Mouse (Mus musculus) cerebellum, adult 9-10 months (tissue): Measurements from ENCODE around the gene Aplp2.

ENCODE experiments used
- DNase-seq: peaks from one replicate; pipeline ENCODE4 v3.0.0; 2022

Aplp2 gene

GRCm38 (mm10) chr9:31223475-31223874, 11.9 kb upstream of the Aplp2 start:
- no peak for DNase-seq

GRCm38 (mm10) chr9:31221170-31221569, 9.6 kb upstream of the Aplp2 start:
- DNase-seq = no peak

DNA sequence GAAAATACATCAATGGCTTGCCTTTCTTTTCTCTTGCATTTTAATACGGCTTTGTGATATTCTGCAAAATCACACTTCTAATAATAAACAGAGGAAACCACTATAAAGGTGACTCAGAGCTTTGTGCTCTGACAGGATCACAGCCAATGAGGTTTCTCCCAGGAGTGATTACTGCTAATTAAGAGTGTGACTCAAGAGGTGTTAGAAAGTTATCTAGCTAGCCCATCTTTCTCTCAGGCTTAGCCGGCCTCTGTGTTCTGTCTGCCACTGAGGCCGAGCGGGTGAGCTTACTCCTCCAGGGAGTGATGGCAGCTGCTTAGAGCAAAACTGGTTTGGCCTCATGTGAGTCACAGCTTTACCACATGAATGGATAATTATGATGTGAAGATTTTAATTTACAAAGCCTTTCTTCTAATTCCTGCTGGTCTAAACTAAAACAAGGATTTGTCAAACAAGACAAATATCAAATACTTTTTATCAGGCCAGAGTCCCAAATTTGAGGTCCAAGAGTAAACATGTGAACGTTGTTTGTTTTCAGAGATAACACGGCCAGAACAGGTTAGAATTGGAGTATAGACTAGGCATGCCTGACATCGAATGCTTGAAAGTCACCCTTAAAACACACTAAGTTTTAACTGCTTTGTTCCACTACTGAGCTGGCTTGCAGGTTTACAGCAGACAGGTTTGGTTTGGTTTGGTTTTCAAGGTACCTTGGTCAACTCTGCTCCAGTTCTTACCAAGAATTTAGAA, 6.2 kb upstream of the Aplp2 start:
- DNase-seq = no peak

DNA sequence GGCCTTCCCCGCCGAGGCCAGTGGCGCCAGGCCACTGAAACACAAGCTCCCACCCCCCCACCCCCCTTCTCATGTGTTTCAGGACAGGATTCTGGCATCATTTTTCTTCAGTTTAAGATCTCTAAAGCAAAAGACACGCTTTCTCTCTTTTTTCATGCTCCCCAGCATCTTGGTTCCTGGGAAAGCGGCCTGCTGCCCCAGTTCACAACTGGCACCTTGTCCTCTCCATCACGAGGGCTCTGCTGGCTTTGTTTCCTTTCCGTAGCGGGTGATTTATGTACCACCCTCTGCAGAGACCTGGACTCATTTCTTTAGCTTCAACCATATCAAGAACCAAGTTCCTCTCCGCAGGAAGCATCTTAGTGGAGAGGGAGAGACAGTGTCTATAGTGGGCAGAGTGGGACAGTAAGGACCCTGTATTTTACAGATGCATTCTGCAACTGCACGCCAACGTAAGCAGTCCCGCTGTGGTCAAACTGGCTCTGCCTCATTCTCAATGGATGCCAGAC, 939 bp upstream of the Aplp2 start:
- peak; percentile 66 for DNase-seq

GRCm38 (mm10) chr9:31210749-31211689, 596 bp downstream of the Aplp2 start:
- peak; percentile 75 for DNase-seq

DNA sequence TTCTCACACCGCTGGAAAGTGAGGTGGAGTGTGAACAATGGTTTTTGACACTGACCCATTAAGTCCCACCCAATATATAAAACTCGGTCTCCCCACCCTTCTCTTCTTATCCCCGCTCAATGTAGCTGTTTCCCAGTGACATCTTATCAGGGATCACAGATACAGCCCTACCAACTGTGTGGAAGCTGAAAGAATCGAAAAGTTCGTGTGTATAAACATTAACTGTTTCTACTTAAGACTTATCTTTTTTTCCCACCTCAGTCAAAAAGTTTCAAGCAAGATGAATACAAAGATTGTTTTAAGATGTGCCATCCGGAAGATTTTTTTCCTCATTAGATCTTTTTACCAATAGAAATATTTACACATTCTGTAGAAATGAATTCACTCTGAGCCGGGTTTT, 1.5 kb downstream of the Aplp2 start:
- no peak for DNase-seq

DNA sequence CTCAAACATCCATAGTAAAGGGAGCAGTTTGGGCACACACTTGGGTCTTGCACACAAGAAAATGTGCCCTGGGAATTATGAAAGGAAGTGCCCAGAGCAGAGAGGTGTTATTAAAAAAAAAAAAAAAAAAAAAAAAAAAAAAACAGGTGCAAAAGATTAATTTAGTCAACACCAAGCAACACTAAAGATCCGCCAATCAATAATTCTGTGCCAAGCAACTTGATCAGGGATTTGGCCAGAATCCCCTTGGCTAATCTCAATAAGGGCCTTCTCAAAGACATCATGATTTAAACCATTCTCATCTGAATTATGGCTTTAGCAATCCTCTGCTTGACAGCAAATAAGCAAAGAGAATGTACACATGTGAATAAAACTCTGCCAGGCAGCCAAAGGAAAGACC, 2.1 kb downstream of the Aplp2 start:
- DNase-seq = no peak

DNA sequence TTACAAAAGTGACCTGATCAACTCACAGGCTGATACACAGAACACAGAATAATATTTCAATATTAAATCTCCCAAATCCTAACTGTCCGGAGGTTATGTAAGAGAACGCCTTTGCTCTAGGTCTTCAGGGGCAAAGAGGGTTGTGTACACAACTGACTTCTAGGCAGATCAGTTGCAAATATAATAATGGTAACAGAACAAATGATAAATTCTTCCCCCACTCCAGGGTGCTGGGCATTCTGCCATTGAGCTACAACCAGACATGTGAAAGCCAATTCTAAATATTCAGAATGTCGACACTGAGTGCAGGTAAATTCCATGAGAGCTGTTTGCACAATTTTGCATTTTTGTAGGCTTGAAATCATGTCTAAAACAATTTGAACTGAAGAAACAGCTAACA, 3.9 kb downstream of the Aplp2 start:
- DNase-seq = peak; percentile 81

DNA sequence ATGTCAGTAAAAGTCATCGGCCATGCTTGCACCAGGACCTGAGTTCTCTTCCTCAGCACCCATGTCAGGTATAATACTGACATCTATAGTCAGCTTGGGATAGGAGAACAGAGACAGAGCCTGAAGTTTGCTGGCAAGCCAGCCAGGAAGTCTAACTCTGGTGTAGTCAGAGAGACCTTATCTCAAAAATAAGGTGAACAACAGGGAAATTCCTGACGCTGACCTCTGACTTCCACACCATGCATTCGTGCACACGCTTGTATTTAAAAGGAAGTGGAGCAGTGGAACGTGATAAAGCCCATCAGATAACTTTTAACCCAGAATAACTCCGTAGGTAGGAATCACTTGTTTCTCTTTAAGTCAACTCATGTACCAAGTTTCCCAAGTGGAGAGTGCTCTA, 6.9 kb downstream of the Aplp2 start:
- no peak for DNase-seq

- no peak for DNase-seq
These were observed 7.9 kb downstream of the Aplp2 start for GRCm38 (mm10) chr9:31203571-31204210.

GRCm38 (mm10) chr9:31203068-31203467, 8.5 kb downstream of the Aplp2 start:
- DNase-seq = no peak

- DNase-seq = no peak
These were observed 13.0 kb downstream of the Aplp2 start for GRCm38 (mm10) chr9:31198614-31199013.

- no peak for DNase-seq
These were observed 13.8 kb downstream of the Aplp2 start for GRCm38 (mm10) chr9:31197782-31198181.

- DNase-seq = peak; percentile 67
These were observed 14.9 kb downstream of the Aplp2 start for GRCm38 (mm10) chr9:31196742-31197141.

DNA sequence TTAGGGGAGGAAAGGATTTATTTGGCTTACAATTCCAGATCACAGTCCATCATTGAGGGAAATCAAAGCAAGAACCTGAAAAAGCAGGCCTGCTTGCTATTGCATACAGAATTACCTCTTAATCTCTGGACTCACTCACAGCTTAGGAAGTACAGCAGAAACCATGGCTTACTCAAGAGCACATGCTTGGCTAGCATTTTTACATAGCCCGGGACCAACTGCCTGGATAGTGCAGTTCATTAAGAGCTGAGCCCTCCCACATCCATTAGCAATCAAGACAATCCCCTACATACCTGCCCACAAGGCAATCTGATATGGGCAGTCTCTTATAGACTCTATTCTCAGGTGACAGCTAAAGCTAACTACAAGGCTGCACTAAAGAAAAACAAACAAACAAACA, 16.0 kb downstream of the Aplp2 start:
- no peak for DNase-seq

GRCm38 (mm10) chr9:31192378-31192777, 19.2 kb downstream of the Aplp2 start:
- no peak for DNase-seq

GRCm38 (mm10) chr9:31191543-31191942, 20.1 kb downstream of the Aplp2 start:
- DNase-seq = no peak

DNA sequence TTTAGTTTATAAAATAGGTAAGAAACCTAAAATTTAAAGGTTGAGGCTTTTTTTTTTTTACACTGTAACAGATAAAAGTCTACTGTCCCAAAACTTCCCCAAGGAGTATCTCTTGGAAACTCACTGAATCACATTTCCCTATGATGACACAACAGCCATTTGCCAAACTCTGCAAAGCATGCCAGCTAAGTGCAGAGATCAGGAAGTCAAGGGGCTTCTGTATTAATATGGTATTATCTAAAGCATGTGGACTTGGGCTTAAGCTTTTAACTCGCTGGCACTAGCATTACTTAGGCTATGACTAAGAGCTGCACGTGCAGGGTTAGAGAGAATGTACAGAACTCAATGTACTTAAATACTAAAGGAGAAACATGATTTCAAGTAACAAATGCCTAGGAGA, 22.4 kb downstream of the Aplp2 start:
- no peak for DNase-seq

GRCm38 (mm10) chr9:31184439-31184838, 27.2 kb downstream of the Aplp2 start:
- no peak for DNase-seq

- DNase-seq = no peak
These were observed 28.6 kb downstream of the Aplp2 start for GRCm38 (mm10) chr9:31183061-31183460.

DNA sequence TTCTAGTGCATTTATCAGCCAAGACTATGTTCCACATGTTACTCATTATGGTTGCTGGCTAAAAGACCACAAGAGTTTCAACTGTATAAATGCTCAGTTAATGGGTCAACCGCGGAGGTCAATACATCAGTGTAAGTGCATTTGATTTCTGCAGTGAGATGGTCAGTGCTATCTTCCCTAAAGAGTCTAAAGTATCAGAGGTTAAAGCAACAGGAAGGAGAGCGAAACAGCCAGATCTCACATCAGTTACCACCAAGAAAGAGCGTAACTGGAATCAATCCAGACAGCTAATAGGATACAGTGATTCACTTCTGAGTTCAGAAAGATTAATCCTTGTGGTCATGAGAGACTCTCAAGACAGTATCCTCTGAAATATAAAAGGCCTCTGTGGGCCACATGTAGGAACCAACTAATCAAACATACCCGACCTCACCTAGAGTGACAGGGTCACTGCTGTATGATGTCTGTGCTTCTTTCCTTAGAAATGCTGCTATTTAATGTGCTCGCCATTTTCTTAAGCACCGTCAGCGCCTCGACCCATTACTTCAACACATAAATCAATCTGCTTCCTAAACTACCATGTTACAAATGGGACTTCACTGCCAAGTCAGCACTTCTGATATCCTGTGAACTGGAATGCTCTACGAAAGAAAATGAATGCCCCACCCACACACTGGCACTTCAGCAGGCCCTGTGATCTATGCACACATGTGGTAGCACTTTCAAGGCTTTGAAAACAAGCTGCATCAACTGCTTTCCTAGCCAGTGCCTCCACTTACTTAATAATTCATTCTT, 30.1 kb downstream of the Aplp2 start:
- no peak for DNase-seq

DNA sequence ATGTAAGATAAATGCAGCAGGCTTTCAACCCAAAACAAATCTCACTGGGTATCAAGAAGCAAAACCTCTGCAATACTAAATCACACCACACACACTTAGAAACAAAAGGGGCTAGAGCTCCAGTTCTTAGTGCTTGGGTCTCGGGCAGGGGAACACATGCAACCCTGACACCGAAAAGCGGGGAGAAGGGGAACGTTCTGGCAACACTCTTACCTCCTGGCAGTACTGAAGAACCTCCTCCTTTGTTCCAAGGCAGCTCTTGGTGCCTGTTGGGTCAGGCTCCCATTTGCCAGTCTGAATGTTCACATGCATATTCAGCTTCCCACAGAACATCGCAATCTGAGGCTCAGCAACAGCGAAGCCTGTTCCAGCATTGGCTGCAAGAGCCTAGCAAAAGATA, 33.9 kb downstream of the Aplp2 start:
- no peak for DNase-seq
